Mouse (Mus musculus): ENCODE data around the gene Rptn. TPM values are rescaled to one million over a fixed set of nuclear protein-coding genes. Genes with fewer than 3 reads are reported as not detected.
"Not testable (repeated sequence)": the region's sequence is repeated elsewhere in the genome, so short reads cannot be mapped to it uniquely, and the experiment has no call there.

Rptn gene
- polyA plus RNA-seq, 1 experiment from 2014 or later: not detected

GRCm38 (mm10) chr3:93445165-93445705 lies 51.7 kb downstream of the Rptn start:
- H3K9me3 ChIP-seq (ENCODE audit: control insufficient read depth, low read length): no peaks in the 10 kb centered on the region
- H3K36me3 ChIP-seq (ENCODE audit: control insufficient read depth, insufficient read depth, low read length): no peaks in the 10 kb centered on the region
- no peak overlapping the region for H3K27ac ChIP-seq (ENCODE audit: low read depth, low read length)
- peak overlapping the region; percentile 93 for H3K4me2 ChIP-seq (replicated peaks; ENCODE audit: low read depth, low read length)
- H3K4me1 ChIP-seq (ENCODE audit: control insufficient read depth, insufficient read depth, low read length): 0 out of 2 replicates have a peak, but pooled peaks cover 11% of the 10 kb centered on the region
- H3K9ac ChIP-seq (ENCODE audit: low read depth, low read length): peak overlapping the region; percentile 53; the same call in 1 of the 2 replicates
- WGBS: under 1% methylated on average over 36 of the region's 36 CpGs
- peak overlapping the region; percentile 57 for H3K4me3 ChIP-seq (ENCODE audit: low read length)
- H3K27me3 ChIP-seq (ENCODE audit: control insufficient read depth, insufficient read depth, low read length): peaks cover 50% of the 10 kb centered on the region
- ATAC-seq (ENCODE audit: low FRiP score, low TSS enrichment): no peak; the same call in 1 of the 2 replicates

- H3K9ac ChIP-seq (ENCODE audit: low read depth, low read length): peak overlapping the region; percentile 50; the same call in 1 of the 2 replicates
- H3K36me3 ChIP-seq (ENCODE audit: control insufficient read depth, insufficient read depth, low read length): no peaks in the 10 kb centered on the region
- no peaks in the 10 kb centered on the region for H3K9me3 ChIP-seq (ENCODE audit: control insufficient read depth, low read length)
- H3K27me3 ChIP-seq (ENCODE audit: control insufficient read depth, insufficient read depth, low read length): peaks cover 45% of the 10 kb centered on the region
- 0 out of 2 replicates have a peak, but pooled peaks cover 11% of the 10 kb centered on the region for H3K4me1 ChIP-seq (ENCODE audit: control insufficient read depth, insufficient read depth, low read length)
- no peak overlapping the region for H3K27ac ChIP-seq (ENCODE audit: low read depth, low read length)
- under 1% methylated on average over 54 of the region's 54 CpGs for WGBS
- H3K4me3 ChIP-seq (ENCODE audit: low read length): peak overlapping the region; percentile 57
- no peak for ATAC-seq (ENCODE audit: low FRiP score, low TSS enrichment)
- peak overlapping the region; percentile 92 for H3K4me2 ChIP-seq (replicated peaks; ENCODE audit: low read depth, low read length)
Measured at GRCm38 (mm10) chr3:93446128-93446755, 52.7 kb downstream of the Rptn start.

- peak overlapping the region; percentile 57 for H3K4me3 ChIP-seq (ENCODE audit: low read length)
- H3K9me3 ChIP-seq (ENCODE audit: control insufficient read depth, low read length); H3K27ac ChIP-seq (ENCODE audit: low read depth, low read length); H3K36me3 ChIP-seq (ENCODE audit: control insufficient read depth, insufficient read depth, low read length); ATAC-seq (ENCODE audit: low FRiP score, low TSS enrichment): not testable (repeated sequence)
- 1% methylated on average over 32 of the region's 32 CpGs for WGBS
- H3K27me3 ChIP-seq (ENCODE audit: control insufficient read depth, insufficient read depth, low read length): peaks cover 44% of the 10 kb centered on the region
- peak overlapping the region; percentile 92 for H3K4me2 ChIP-seq (replicated peaks; ENCODE audit: low read depth, low read length)
- 0 out of 2 replicates have a peak, but pooled peaks cover 11% of the 10 kb centered on the region for H3K4me1 ChIP-seq (ENCODE audit: control insufficient read depth, insufficient read depth, low read length)
- peak overlapping the region; percentile 50 for H3K9ac ChIP-seq (ENCODE audit: low read depth, low read length)
Measured at GRCm38 (mm10) chr3:93446756-93447137, 53.2 kb downstream of the Rptn start.

GRCm38 (mm10) chr3:93447138-93447841 lies 53.8 kb downstream of the Rptn start:
- Histone ChIP-seq H3K36me3 (ENCODE audit: control insufficient read depth, insufficient read depth, low read length) (no peaks in the 10 kb centered on the region), H3K9ac (ENCODE audit: low read depth, low read length) (peak overlapping the region; percentile 50), H3K9me3 (ENCODE audit: control insufficient read depth, low read length) (no peaks in the 10 kb centered on the region), H3K4me1 (ENCODE audit: control insufficient read depth, insufficient read depth, low read length) (0 out of 2 replicates have a peak, but pooled peaks cover 11% of the 10 kb centered on the region), H3K27ac (ENCODE audit: low read depth, low read length) (0 out of 2 replicates have a peak overlapping the region, but pooled peaks have one; percentile 24), H3K4me2 (replicated peaks; ENCODE audit: low read depth, low read length) (peak overlapping the region; percentile 92), H3K4me3 (ENCODE audit: low read length) (peak overlapping the region; percentile 57), H3K27me3 (ENCODE audit: control insufficient read depth, insufficient read depth, low read length) (peaks cover 42% of the 10 kb centered on the region)
- ATAC-seq (ENCODE audit: low FRiP score, low TSS enrichment): peak; percentile 47; the same call in 1 of the 2 replicates
- under 1% methylated on average over 59 of the region's 59 CpGs for WGBS

Small RNAs within 50 kb of the gene (microRNA-seq; reads per million reads assigned to microRNA genes)
- gene Gm22752: not detected
- not detected for gene Gm44353

Other genes with a start within 250 kb of the Rptn start
- gene Crnn, start 248.9 kb upstream of the Rptn start, polyA plus RNA-seq (2014; fragmentation: Nextera tagmentation; extraction: Ambion mirVana): not detected in 2 replicates
- not detected in 2 replicates for gene Flg2, start 196.4 kb upstream of the Rptn start, polyA plus RNA-seq (2014; fragmentation: Nextera tagmentation; extraction: Ambion mirVana)
- gene Flg, start 120.2 kb upstream of the Rptn start, polyA plus RNA-seq (2014; fragmentation: Nextera tagmentation; extraction: Ambion mirVana): 0.10 and 0.24 TPM in 2 replicates
- 0.01 TPM in 1 of 2 replicates, not detected in the other for gene Hrnr, start 74.0 kb upstream of the Rptn start, polyA plus RNA-seq (2014; fragmentation: Nextera tagmentation; extraction: Ambion mirVana)
- gene Tchh, start 48.6 kb downstream of the Rptn start, polyA plus RNA-seq (2014; fragmentation: Nextera tagmentation; extraction: Ambion mirVana): 1.5 and 3.0 TPM in 2 replicates
- gene Tchhl1, start 75.1 kb downstream of the Rptn start, polyA plus RNA-seq (2014; fragmentation: Nextera tagmentation; extraction: Ambion mirVana): 0.46 and 0.54 TPM in 2 replicates
- 1,151 and 1,469 TPM in 2 replicates for gene S100a11, start 126.8 kb downstream of the Rptn start, polyA plus RNA-seq (2014; fragmentation: Nextera tagmentation; extraction: Ambion mirVana)
- 407 and 546 TPM in 2 replicates for gene S100a10, start 161.4 kb downstream of the Rptn start, polyA plus RNA-seq (2014; fragmentation: Nextera tagmentation; extraction: Ambion mirVana)

Data from kidney, embryonic 14.5 days (tissue).